Mouse (Mus musculus) stomach, embryonic 15.5 days (tissue): Measurements from ENCODE around the gene L1td1. TPM values are rescaled to one million over a fixed set of nuclear protein-coding genes. Genes with fewer than 3 reads are reported as not detected.

Experiments
- ATAC-seq: fragments of 200-750 bp; cut with Nextera tagmentation; 2 replicates; pipeline ENCODE4 v1.8.0; 2017; ENCODE audit warnings: low read depth, moderate number of reproducible peaks, moderate TSS enrichment; ENCODE audit not compliant: insufficient read depth, low FRiP score
- H3K27ac ChIP-seq: fragments of 300-500 bp; sonication (generic); 2 replicates; pipeline ENCODE4 v1.5.1; 2015; ENCODE audit warnings: mild to moderate bottlenecking, inconsistent platforms
- H3K27me3 ChIP-seq: fragments of 300-500 bp; sonication (generic); replicated peaks from 2 replicates; pipeline ENCODE4 v1.6.1; 2015; ENCODE audit warnings: inconsistent platforms
- H3K36me3 ChIP-seq: fragments of 300-500 bp; sonication (generic); 2 replicates; pipeline ENCODE4 v1.6.1; 2015; ENCODE audit warnings: inconsistent platforms
- H3K4me1 ChIP-seq: fragments of 300-500 bp; sonication (generic); 2 replicates; pipeline ENCODE4 v1.6.1; 2015; ENCODE audit warnings: inconsistent platforms
- H3K4me2 ChIP-seq: fragments of 300-500 bp; sonication (generic); 2 replicates; pipeline ENCODE4 v1.6.1; 2015; ENCODE audit warnings: mild to moderate bottlenecking, inconsistent platforms
- H3K4me3 ChIP-seq: fragments of 300-500 bp; sonication (generic); replicated peaks from 2 replicates; pipeline ENCODE4 v1.5.1; 2015; ENCODE audit warnings: inconsistent platforms
- H3K9ac ChIP-seq: fragments of 300-500 bp; sonication (generic); 2 replicates; pipeline ENCODE4 v1.6.1; 2015; ENCODE audit warnings: inconsistent platforms
- H3K9me3 ChIP-seq: fragments of 300-500 bp; sonication (generic); 2 replicates; pipeline ENCODE4 v1.6.1; 2016; ENCODE audit warnings: inconsistent platforms
- WGBS: fragments of 180-500 bp; shearing (Covaris S2); methylation state at CpG from one replicate; pipeline ENCODE4 v1.1.7; 2015; 5-methylcytosine and 5-hydroxymethylcytosine counted together
- polyA plus RNA-seq: library from polyadenylated mRNA; unstranded; fragments of >200 nt; fragmentation: Nextera tagmentation; extraction: Ambion mirVana; gene quantifications from 2 replicates; pipeline ENCODE4 v1.2.1, GENCODE M21; 2015

The L1td1 gene
- polyA plus RNA-seq, 1 experiment from 2014 or later = 0.17 TPM

DNA sequence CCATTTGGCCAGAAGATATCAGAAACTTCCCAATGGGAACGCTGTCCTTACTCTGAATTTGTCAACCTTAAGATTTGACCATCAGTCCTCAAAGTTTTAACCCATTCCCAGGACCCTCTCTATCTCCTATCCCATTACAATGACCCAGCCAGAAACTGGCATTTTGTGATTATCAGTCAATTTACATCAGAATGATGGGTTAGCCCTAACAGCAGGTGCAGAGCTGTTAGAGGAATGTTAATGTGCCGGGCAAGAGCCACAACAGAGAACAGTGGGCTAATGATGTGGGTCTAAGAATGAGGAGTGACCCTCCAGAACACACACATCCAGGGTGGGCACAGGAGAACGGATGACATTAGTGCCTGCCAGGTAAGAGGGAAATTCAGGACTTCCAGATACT lies 59.7 kb downstream of the L1td1 start:
- Histone ChIP-seq H3K27me3 (no peaks in the 10 kb centered on the region), H3K36me3 (no peaks in the 10 kb centered on the region), H3K9ac (no peak overlapping the region), H3K9me3 (no peaks in the 10 kb centered on the region), H3K4me2 (no peak overlapping the region), H3K27ac (no peak overlapping the region), H3K4me1 (peaks cover 10% of the 10 kb centered on the region), H3K4me3 (no peak overlapping the region)
- WGBS = 55% methylated on average over 3 of the region's 3 CpGs
- no peak for ATAC-seq

Other genes starting within 250 kb of the L1td1 start
- 1.7 and 1.8 TPM in 2 replicates for gene Kank4, start 90.8 kb downstream of the L1td1 start, polyA plus RNA-seq
- not detected in 2 replicates for gene I0C0044D17Rik, start 97.1 kb downstream of the L1td1 start, polyA plus RNA-seq
- gene Usp1, start 197.1 kb downstream of the L1td1 start, polyA plus RNA-seq = 95.1 and 103 TPM in 2 replicates